Mouse (Mus musculus) myocyte (in vitro differentiated cells): ENCODE measurements around the gene Wwtr1.

Source experiments
- E2F4 ChIP-seq: IDR thresholded peaks from one replicate; pipeline ENCODE4 v1.6.1; 2011; ENCODE audit warnings: mild to moderate bottlenecking, control low read depth, moderate library complexity; ENCODE audit not compliant: insufficient read depth
- MAX ChIP-seq: IDR thresholded peaks from one replicate; pipeline ENCODE4 v1.6.1; 2011; ENCODE audit warnings: low read depth, mild to moderate bottlenecking, control low read depth
- MYOG ChIP-seq, 3 experiments: IDR thresholded peaks; one replicate each; pipeline ENCODE4 v1.6.1; 2011; ENCODE audit warnings: control low read depth in 2 of 3, low read depth in 2 of 3, mild to moderate bottlenecking in 2 of 3; ENCODE audit not compliant: insufficient read length in 2 of 3, control insufficient read depth in 1 of 3, insufficient read depth in 1 of 3
- POLR2A ChIP-seq: IDR thresholded peaks from one replicate; pipeline ENCODE4 v1.6.1; 2011; ENCODE audit warnings: low read depth, mild to moderate bottlenecking, control low read depth, moderate library complexity; ENCODE audit not compliant: insufficient read length
- POLR2AphosphoS2 ChIP-seq: IDR thresholded peaks from one replicate; pipeline ENCODE4 v1.6.1; 2011; ENCODE audit warnings: low read depth, control low read depth; ENCODE audit not compliant: insufficient read length
- TCF12 ChIP-seq: IDR thresholded peaks from one replicate; pipeline ENCODE4 v1.6.1; 2011; ENCODE audit warnings: mild to moderate bottlenecking, control low read depth; ENCODE audit not compliant: poor library complexity, insufficient read depth, severe bottlenecking
- USF1 ChIP-seq: IDR thresholded peaks from one replicate; pipeline ENCODE4 v1.6.1; 2011; ENCODE audit warnings: low read depth, mild to moderate bottlenecking, control low read depth, moderate library complexity

GRCm38 (mm10) chr3:57500846-57501245 is 74.9 kb downstream of the Wwtr1 start:
- TF ChIP-seq USF1, result no peak
- TF ChIP-seq POLR2A, result no peak
- no peak for TF ChIP-seq MAX
- TF ChIP-seq E2F4, result no peak
- no peak for TF ChIP-seq POLR2AphosphoS2
- no peak for TF ChIP-seq TCF12
- no peak for TF ChIP-seq MYOG (IDR thresholded peaks at IDR 0.05; ENCODE audit: control insufficient read depth in 1 of 3, insufficient read depth in 1 of 3, insufficient read length in 2 of 3, low read depth in 2 of 3)
